Mouse (Mus musculus): ENCODE results near the gene Vmn1r173.
"Not testable (repeated sequence)": the region's sequence is repeated elsewhere in the genome, so short reads cannot be mapped to it uniquely, and the experiment has no call there.

The Vmn1r173 gene

GRCm38 (mm10) chr7:23700403-23700802, at the start of gene Vmn1r173:
Gene Vmn1r173, plus strand, starts transcription at chr7:23700703.
- not testable (repeated sequence) for DNase-seq

DNA sequence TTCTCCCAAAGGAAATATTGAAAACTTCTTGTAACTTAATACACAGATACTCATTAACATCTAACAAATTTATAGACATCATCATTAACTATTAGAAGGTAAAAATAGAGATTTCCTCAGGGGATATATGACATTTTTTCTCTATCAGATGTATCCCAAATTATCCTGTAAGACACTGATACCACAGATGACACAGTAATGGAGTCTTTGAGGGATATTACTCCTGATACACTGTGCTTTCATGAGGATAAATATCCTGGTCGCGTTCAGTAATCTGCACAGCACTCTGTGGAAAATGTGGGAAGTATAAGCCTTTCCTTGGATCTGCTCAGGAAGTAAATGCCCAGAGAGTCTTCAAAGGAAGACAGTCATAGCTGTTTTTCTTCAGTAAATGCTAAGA, 42.5 kb upstream of the Vmn1r173 start, which contains the start of gene Vmn1r172:
Vmn1r172 (plus strand) TSS at position 301 of the 400 bp plus-strand sequence.
- DNase-seq, result no peak

DNA sequence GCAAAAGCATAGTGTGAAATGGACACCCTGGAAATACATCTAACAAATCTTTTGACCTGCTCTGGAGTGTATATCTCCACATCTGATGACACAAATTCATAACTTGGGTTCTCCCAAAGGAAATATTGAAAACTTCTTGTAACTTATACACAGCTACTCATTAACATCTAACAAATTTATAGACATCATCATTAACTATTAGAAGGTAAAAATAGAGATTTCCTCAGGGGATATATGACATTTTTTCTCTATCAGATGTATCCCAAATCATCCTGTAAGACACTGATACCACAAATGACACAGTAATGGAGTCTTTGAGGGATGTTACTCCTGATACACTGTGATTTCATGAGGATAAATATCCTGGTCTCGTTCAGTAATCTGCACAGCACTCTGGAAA, 51.5 kb downstream of the Vmn1r173 start, which contains the start of gene Vmn1r174:
Vmn1r174 (plus strand) TSS at position 301 of the 400 bp plus-strand sequence.
- DNase-seq, result not testable (repeated sequence)
